Mouse (Mus musculus) limb, embryonic 10.5 days (tissue): Measurements from ENCODE around the gene Larp4. TPM values are rescaled to one million over a fixed set of nuclear protein-coding genes. Genes with fewer than 3 reads are reported as not detected.

ENCODE experiments used
- DNase-seq: peaks from one replicate; pipeline ENCODE4 v3.0.0-alpha.2; 2017; ENCODE audit warnings: low spot score
- H3K27ac ChIP-seq: fragments of 300-500 bp; sonication (generic); 2 replicates; pipeline ENCODE4 v1.5.1; 2016; ENCODE audit warnings: mild to moderate bottlenecking
- H3K27me3 ChIP-seq: fragments of 300-500 bp; sonication (generic); 2 replicates; pipeline ENCODE4 v1.6.1; 2016; ENCODE audit warnings: low read depth, mild to moderate bottlenecking; ENCODE audit not compliant: poor library complexity, severe bottlenecking
- H3K36me3 ChIP-seq: fragments of 300-500 bp; sonication (generic); 2 replicates; pipeline ENCODE4 v1.6.1; 2016; ENCODE audit warnings: mild to moderate bottlenecking, moderate library complexity
- H3K4me1 ChIP-seq: fragments of 300-500 bp; sonication (generic); 2 replicates; pipeline ENCODE4 v1.6.1; 2016
- H3K4me3 ChIP-seq: fragments of 300-500 bp; sonication (generic); 2 replicates; pipeline ENCODE4 v1.5.1; 2016; ENCODE audit warnings: mild to moderate bottlenecking, moderate library complexity
- H3K9me3 ChIP-seq: fragments of 300-500 bp; sonication (generic); replicated peaks from 2 replicates; pipeline ENCODE4 v1.6.1; 2016; ENCODE audit warnings: mild to moderate bottlenecking
- WGBS: fragments of 180-500 bp; shearing (Covaris S2); methylation state at CpG from one replicate; pipeline ENCODE4 v1.1.7; 2016; 5-methylcytosine and 5-hydroxymethylcytosine counted together
- polyA plus RNA-seq: library from polyadenylated mRNA; unstranded; fragments of >200 nt; fragmentation: Nextera tagmentation; extraction: Ambion mirVana; gene quantifications from 2 replicates; pipeline ENCODE4 v1.2.1, GENCODE M21; 2016

The Larp4 gene
- polyA plus RNA-seq, 1 experiment from 2014 or later = 37.1 TPM

GRCm38 (mm10) chr15:100022923-100023322, 53.1 kb downstream of the Larp4 start:
- Histone ChIP-seq H3K4me3 (no peak overlapping the region), H3K4me1 (no peaks in the 10 kb centered on the region), H3K27ac (no peak overlapping the region), H3K9me3 (no peaks in the 10 kb centered on the region), H3K36me3 (peaks cover 8% of the 10 kb centered on the region; the same call in 1 of the 2 replicates), H3K27me3 (no peaks in the 10 kb centered on the region)
- 31% methylated on average over 5 of the region's 5 CpGs for WGBS
- DNase-seq = peak; percentile 39

- DNase-seq = no peak
- Histone ChIP-seq H3K4me1 (no peaks in the 10 kb centered on the region), H3K27me3 (no peaks in the 10 kb centered on the region), H3K36me3 (peaks cover 6% of the 10 kb centered on the region; the same call in 1 of the 2 replicates), H3K27ac (no peak overlapping the region), H3K4me3 (no peak overlapping the region), H3K9me3 (no peaks in the 10 kb centered on the region)
- WGBS = 77% methylated on average over 11 of the region's 11 CpGs
Measured at GRCm38 (mm10) chr15:100025076-100025834, 55.4 kb downstream of the Larp4 start.

GRCm38 (mm10) chr15:100028133-100028532, 58.3 kb downstream of the Larp4 start:
- DNase-seq = no peak
- 86% methylated on average over 2 of the region's 2 CpGs for WGBS
- H3K27me3 ChIP-seq = no peaks in the 10 kb centered on the region
- no peak overlapping the region for H3K4me3 ChIP-seq
- no peaks in the 10 kb centered on the region for H3K9me3 ChIP-seq
- H3K36me3 ChIP-seq = no peaks in the 10 kb centered on the region
- no peak overlapping the region for H3K27ac ChIP-seq
- H3K4me1 ChIP-seq = no peaks in the 10 kb centered on the region

- H3K4me3 ChIP-seq = no peak overlapping the region
- H3K27me3 ChIP-seq = no peaks in the 10 kb centered on the region
- no peaks in the 10 kb centered on the region for H3K9me3 ChIP-seq
- no peaks in the 10 kb centered on the region for H3K4me1 ChIP-seq
- H3K36me3 ChIP-seq = no peaks in the 10 kb centered on the region
- 86% methylated on average over 8 of the region's 8 CpGs for WGBS
- no peak overlapping the region for H3K27ac ChIP-seq
- DNase-seq = no peak
Measured at GRCm38 (mm10) chr15:100029497-100029896, 59.6 kb downstream of the Larp4 start.

GRCm38 (mm10) chr15:100029900-100030299, 60.0 kb downstream of the Larp4 start:
- H3K36me3 ChIP-seq = no peaks in the 10 kb centered on the region
- no peak overlapping the region for H3K27ac ChIP-seq
- H3K4me1 ChIP-seq = no peaks in the 10 kb centered on the region
- H3K9me3 ChIP-seq = no peaks in the 10 kb centered on the region
- no peaks in the 10 kb centered on the region for H3K27me3 ChIP-seq
- no peak for DNase-seq
- WGBS = 91% methylated on average over 2 of the region's 2 CpGs
- H3K4me3 ChIP-seq = no peak overlapping the region

- no peaks in the 10 kb centered on the region for H3K9me3 ChIP-seq
- DNase-seq = no peak
- H3K27me3 ChIP-seq = peaks cover under 1% of the 10 kb centered on the region; the same call in 1 of the 2 replicates
- no peaks in the 10 kb centered on the region for H3K36me3 ChIP-seq
- no peak overlapping the region for H3K4me3 ChIP-seq
- WGBS = 94% methylated on average over 3 of the region's 3 CpGs
- H3K27ac ChIP-seq = no peak overlapping the region
- no peaks in the 10 kb centered on the region for H3K4me1 ChIP-seq
Measured at GRCm38 (mm10) chr15:100032546-100032945, 62.7 kb downstream of the Larp4 start.

GRCm38 (mm10) chr15:100038470-100038971, 68.7 kb downstream of the Larp4 start, which contains the start of gene Dip2b:
TSS of gene Dip2b (plus strand) at chr15:100038664.
- peak within 1 kb of the TSS; percentile 100 for H3K27ac ChIP-seq
- H3K36me3 ChIP-seq = peaks cover 8% of the 10 kb centered on the region; the same call in 1 of the 2 replicates
- no peaks in the 10 kb centered on the region for H3K9me3 ChIP-seq
- H3K4me3 ChIP-seq = peak within 1 kb of the TSS; percentile 97
- H3K27me3 ChIP-seq = peaks cover 4% of the 10 kb centered on the region; the same call in 1 of the 2 replicates
- peak; percentile 99 for DNase-seq
- peaks cover 27% of the 10 kb centered on the region for H3K4me1 ChIP-seq
- WGBS = under 1% methylated on average over 66 of the region's 68 CpGs

GRCm38 (mm10) chr15:100039001-100039701, 69.3 kb downstream of the Larp4 start:
- H3K27me3 ChIP-seq = peaks cover 4% of the 10 kb centered on the region; the same call in 1 of the 2 replicates
- WGBS = under 1% methylated on average over 36 of the region's 36 CpGs
- peak; percentile 83 for DNase-seq

GRCm38 (mm10) chr15:100040541-100041266, 70.8 kb downstream of the Larp4 start:
- peak overlapping the region; percentile 19; the same call in 1 of the 2 replicates for H3K27ac ChIP-seq
- peaks cover 8% of the 10 kb centered on the region; the same call in 1 of the 2 replicates for H3K36me3 ChIP-seq
- peaks cover 4% of the 10 kb centered on the region; the same call in 1 of the 2 replicates for H3K27me3 ChIP-seq
- no peak for DNase-seq
- 0 out of 2 replicates have a peak overlapping the region, but pooled peaks have one; percentile 97 for H3K4me3 ChIP-seq
- no peaks in the 10 kb centered on the region for H3K9me3 ChIP-seq
- H3K4me1 ChIP-seq = peaks cover 34% of the 10 kb centered on the region
- 53% methylated on average over 14 of the region's 14 CpGs for WGBS

More at GRCm38 (mm10) chr15:100039001-100039701, 69.3 kb downstream of the Larp4 start:
- Histone ChIP-seq H3K27ac (peak overlapping the region; percentile 100), H3K36me3 (peaks cover 8% of the 10 kb centered on the region; the same call in 1 of the 2 replicates), H3K4me1 (peaks cover 27% of the 10 kb centered on the region), H3K9me3 (no peaks in the 10 kb centered on the region), H3K4me3 (peak overlapping the region; percentile 97)

GRCm38 (mm10) chr15:100041267-100042047, 71.6 kb downstream of the Larp4 start:
- 0 out of 2 replicates have a peak overlapping the region, but pooled peaks have one; percentile 8 for H3K4me3 ChIP-seq
- peaks cover 38% of the 10 kb centered on the region for H3K4me1 ChIP-seq
- no peak for DNase-seq
- peaks cover 10% of the 10 kb centered on the region; the same call in 1 of the 2 replicates for H3K36me3 ChIP-seq
- H3K27me3 ChIP-seq = peaks cover 4% of the 10 kb centered on the region; the same call in 1 of the 2 replicates
- H3K27ac ChIP-seq = peak overlapping the region; percentile 19; the same call in 1 of the 2 replicates
- H3K9me3 ChIP-seq = no peaks in the 10 kb centered on the region
- 46% methylated on average over 10 of the region's 10 CpGs for WGBS

GRCm38 (mm10) chr15:100042048-100042400, 72.2 kb downstream of the Larp4 start:
- peaks cover 16% of the 10 kb centered on the region for H3K36me3 ChIP-seq
- H3K27ac ChIP-seq = no peak overlapping the region
- H3K4me3 ChIP-seq = no peak overlapping the region
- WGBS = 75% methylated on average over 9 of the region's 9 CpGs
- DNase-seq = no peak
- H3K4me1 ChIP-seq = peaks cover 38% of the 10 kb centered on the region
- peaks cover 4% of the 10 kb centered on the region; the same call in 1 of the 2 replicates for H3K27me3 ChIP-seq
- no peaks in the 10 kb centered on the region for H3K9me3 ChIP-seq
